Mouse (Mus musculus) ovary, postnatal 14 days (tissue): Measurements from ENCODE around the gene Dcaf15.
A peak's percentile ranks its signal among the peaks of the same experiment; 100 is the strongest.

Experiments used
- DNase-seq: peaks from one replicate; pipeline ENCODE4 v3.0.0; 2022; ENCODE audit warnings: low spot score

Gene Dcaf15

GRCm38 (mm10) chr8:84101476-84102270 is 2.9 kb downstream of the Dcaf15 start:
- DNase-seq, result no peak

GRCm38 (mm10) chr8:84098376-84098775 is 6.2 kb downstream of the Dcaf15 start:
- no peak for DNase-seq

GRCm38 (mm10) chr8:84096061-84096460 is 8.5 kb downstream of the Dcaf15 start:
- DNase-seq, result no peak

- no peak for DNase-seq
Observed at GRCm38 (mm10) chr8:84090585-84090984, 14.0 kb downstream of the Dcaf15 start.

- no peak for DNase-seq
Observed at GRCm38 (mm10) chr8:84089277-84089676, 15.3 kb downstream of the Dcaf15 start.

- no peak for DNase-seq
Observed at GRCm38 (mm10) chr8:84087821-84088220, 16.7 kb downstream of the Dcaf15 start.

- DNase-seq, result no peak
Observed at GRCm38 (mm10) chr8:84087156-84087555, 17.4 kb downstream of the Dcaf15 start.

- no peak for DNase-seq
Observed at GRCm38 (mm10) chr8:84084341-84085115, 20.0 kb downstream of the Dcaf15 start.

- no peak for DNase-seq
Observed at GRCm38 (mm10) chr8:84083829-84084241, 20.7 kb downstream of the Dcaf15 start.

DNA sequence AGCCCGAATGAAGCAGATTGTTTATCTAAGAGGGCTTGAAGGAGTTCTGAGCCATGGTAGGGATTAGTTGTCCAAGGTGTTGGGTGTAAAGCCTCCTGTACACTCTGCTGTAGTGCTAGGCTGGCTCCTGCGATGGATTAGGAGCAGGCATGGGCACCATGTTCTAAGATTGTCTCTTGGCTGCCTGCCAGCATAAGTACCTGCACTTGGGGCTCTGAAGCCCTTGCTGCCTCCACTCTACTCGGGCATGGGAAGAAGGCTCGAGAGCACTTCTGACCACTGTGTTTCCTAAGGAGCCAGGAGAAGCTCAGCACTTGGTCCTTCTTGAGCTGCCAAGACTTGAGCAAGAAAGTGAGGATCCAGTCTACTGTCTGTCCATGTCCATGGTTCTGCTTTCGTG is 25.4 kb downstream of the Dcaf15 start:
- no peak for DNase-seq

- no peak for DNase-seq
Observed at GRCm38 (mm10) chr8:84076849-84077248, 27.7 kb downstream of the Dcaf15 start.

GRCm38 (mm10) chr8:84076412-84076811 is 28.2 kb downstream of the Dcaf15 start:
- DNase-seq, result no peak

- no peak for DNase-seq
Observed at GRCm38 (mm10) chr8:84073230-84073976, 31.2 kb downstream of the Dcaf15 start.

GRCm38 (mm10) chr8:84072321-84072720 is 32.2 kb downstream of the Dcaf15 start:
- DNase-seq, result no peak

- no peak for DNase-seq
Observed at GRCm38 (mm10) chr8:84071921-84072320, 32.6 kb downstream of the Dcaf15 start.

GRCm38 (mm10) chr8:84070667-84071066 is 33.9 kb downstream of the Dcaf15 start:
- DNase-seq, result no peak

DNA sequence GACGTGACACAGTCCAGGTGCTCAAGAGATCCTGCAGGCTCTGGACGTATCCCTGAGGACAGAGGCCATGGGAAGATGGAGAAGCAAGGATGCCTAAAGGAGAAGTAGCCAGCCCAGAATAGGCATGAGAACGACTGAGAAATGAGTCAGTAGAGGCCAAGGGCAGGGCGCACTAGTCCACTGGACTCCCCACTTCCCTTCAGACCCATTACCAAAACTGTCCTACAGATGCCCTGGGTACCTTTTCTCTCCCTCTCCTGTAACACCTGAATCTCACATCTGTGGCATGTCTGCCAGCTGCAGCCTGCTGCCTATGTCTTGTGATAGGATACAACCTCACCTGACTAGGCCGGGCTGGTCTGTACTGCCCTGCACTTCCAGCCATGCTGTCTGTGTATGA is 34.3 kb downstream of the Dcaf15 start:
- DNase-seq, result no peak

- DNase-seq, result no peak
Observed at GRCm38 (mm10) chr8:84069750-84070149, 34.8 kb downstream of the Dcaf15 start.

GRCm38 (mm10) chr8:84069169-84069568 is 35.4 kb downstream of the Dcaf15 start:
- DNase-seq, result no peak

DNA sequence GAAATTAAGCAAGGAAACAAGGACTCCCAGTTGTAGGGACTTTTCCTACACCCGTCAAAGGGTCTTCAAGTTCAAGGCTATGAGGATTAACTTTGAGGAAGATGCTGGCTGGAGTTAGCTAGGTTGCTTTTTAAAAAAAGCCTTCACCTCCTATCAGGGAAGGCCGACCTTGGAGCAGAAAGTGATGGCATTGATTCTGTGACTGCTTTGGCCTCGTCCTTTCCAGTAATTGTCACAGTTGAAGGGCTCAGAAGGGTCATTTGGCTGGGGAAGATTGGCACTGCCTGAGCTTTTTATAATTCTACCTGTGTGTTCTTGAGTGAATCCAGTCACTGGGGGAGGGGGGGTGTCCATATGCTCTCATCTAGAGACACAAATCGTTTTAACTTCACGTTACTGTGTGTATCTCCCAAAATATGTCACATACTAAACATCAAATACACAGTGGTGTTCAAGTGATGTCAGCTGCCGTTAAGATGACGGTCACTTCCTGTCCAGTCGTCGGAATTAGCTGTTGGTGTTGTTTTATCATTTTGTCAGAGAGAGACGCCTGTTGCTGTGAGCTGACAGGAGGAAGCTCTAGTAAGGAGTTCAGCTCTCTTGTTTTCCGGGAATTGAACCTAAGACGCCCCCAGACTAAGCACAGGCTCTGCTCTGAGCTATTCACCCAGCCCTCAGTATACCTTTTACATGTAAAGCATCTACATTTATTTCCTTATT is 36.1 kb downstream of the Dcaf15 start:
- no peak for DNase-seq

GRCm38 (mm10) chr8:84067911-84068310 is 36.7 kb downstream of the Dcaf15 start:
- no peak for DNase-seq

DNA sequence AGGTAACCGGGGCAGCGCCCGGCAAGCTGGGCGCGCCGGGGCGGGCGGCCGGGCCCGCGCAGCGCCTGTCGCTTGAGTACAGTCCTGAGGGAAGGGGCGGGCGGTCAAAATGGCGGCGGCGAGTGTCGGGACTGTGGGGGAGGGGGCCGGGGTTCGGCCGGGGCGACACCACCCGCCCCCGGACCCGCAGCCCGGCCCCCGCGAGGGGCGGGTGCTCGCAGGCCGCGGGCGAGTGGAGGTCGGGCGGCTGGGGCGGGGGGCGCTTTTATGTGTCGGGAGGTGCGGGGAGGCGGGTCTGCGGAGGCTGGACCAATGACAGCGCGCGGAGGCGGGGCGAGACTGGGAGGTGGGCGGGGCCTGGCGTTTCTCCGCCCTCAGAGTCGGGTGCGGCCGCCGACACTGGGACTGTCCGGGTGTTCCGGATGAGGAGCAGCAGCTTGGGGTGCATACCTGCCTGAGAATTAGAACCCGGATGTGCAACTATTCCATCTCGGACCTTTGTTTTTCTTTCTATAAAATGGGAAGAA is 37.5 kb downstream of the Dcaf15 start:
- peak; percentile 99 for DNase-seq
